Mouse (Mus musculus): ENCODE measurements around the gene Tgfb3.

- no peak for TF ChIP-seq CTCF (IDR thresholded peaks at IDR 0.05)
- no peak for TF ChIP-seq EP300 (IDR thresholded peaks at IDR 0.05; ENCODE audit: insufficient read depth, low read depth, low read length)
- no peak for TF ChIP-seq POLR2A (IDR thresholded peaks at IDR 0.05; ENCODE audit: insufficient read depth, low read depth, low read length)
Measured at GRCm38 (mm10) chr12:86014174-86014573, 64.7 kb downstream of the Tgfb3 start.
